Mouse (Mus musculus) induced T-regulatory cell, adult 2 months (primary cell): ENCODE measurements around the gene Cpn1.
A peak's percentile ranks its signal among the peaks of the same experiment; 100 is the strongest.

Experiments used
- DNase-seq: peaks from one replicate; pipeline ENCODE4 v3.0.0-alpha.2; 2012; ENCODE audit warnings: low read depth

Cpn1 gene

GRCm38 (mm10) chr19:43939769-43940689 is 46.3 kb downstream of the Cpn1 start, which contains the start of gene Dnmbp:
Gene Dnmbp, minus strand, starts transcription at chr19:43940191.
- DNase-seq: peak; percentile 89

- no peak for DNase-seq
Measured at GRCm38 (mm10) chr19:43939171-43939768, 47.1 kb downstream of the Cpn1 start.

- no peak for DNase-seq
Measured at GRCm38 (mm10) chr19:43938355-43938754, 48.0 kb downstream of the Cpn1 start.

GRCm38 (mm10) chr19:43930926-43931325 is 55.4 kb downstream of the Cpn1 start:
- no peak for DNase-seq

GRCm38 (mm10) chr19:43930366-43930765 is 56.0 kb downstream of the Cpn1 start:
- DNase-seq: no peak

- no peak for DNase-seq
Measured at GRCm38 (mm10) chr19:43929869-43930268, 56.5 kb downstream of the Cpn1 start.

GRCm38 (mm10) chr19:43927967-43928366 is 58.4 kb downstream of the Cpn1 start:
- no peak for DNase-seq

GRCm38 (mm10) chr19:43927057-43927456 is 59.3 kb downstream of the Cpn1 start:
- DNase-seq: no peak

- DNase-seq: no peak
Measured at GRCm38 (mm10) chr19:43926141-43926987, 60.0 kb downstream of the Cpn1 start.

GRCm38 (mm10) chr19:43924361-43924760 is 62.0 kb downstream of the Cpn1 start:
- DNase-seq: no peak

GRCm38 (mm10) chr19:43922963-43923362 is 63.4 kb downstream of the Cpn1 start:
- DNase-seq: peak; percentile 29

- peak; percentile 54 for DNase-seq
Measured at GRCm38 (mm10) chr19:43921410-43921809, 64.9 kb downstream of the Cpn1 start.

GRCm38 (mm10) chr19:43920453-43921300 is 65.7 kb downstream of the Cpn1 start:
- no peak for DNase-seq

GRCm38 (mm10) chr19:43919841-43920240 is 66.5 kb downstream of the Cpn1 start:
- DNase-seq: no peak

- DNase-seq: no peak
Measured at GRCm38 (mm10) chr19:43918834-43919233, 67.5 kb downstream of the Cpn1 start.

GRCm38 (mm10) chr19:43917763-43918162 is 68.6 kb downstream of the Cpn1 start:
- no peak for DNase-seq

- no peak for DNase-seq
Measured at GRCm38 (mm10) chr19:43917406-43917691, 69.0 kb downstream of the Cpn1 start.

- peak; percentile 65 for DNase-seq
Measured at GRCm38 (mm10) chr19:43916586-43917405, 69.6 kb downstream of the Cpn1 start.

- DNase-seq: no peak
Measured at GRCm38 (mm10) chr19:43915431-43915830, 70.9 kb downstream of the Cpn1 start.

- DNase-seq: no peak
Measured at GRCm38 (mm10) chr19:43914986-43915385, 71.4 kb downstream of the Cpn1 start.
